Mouse (Mus musculus) heart, postnatal 10 days (tissue): ENCODE results near the gene Pfn2. TPM values are rescaled to one million over a fixed set of nuclear protein-coding genes. Genes with fewer than 3 reads are reported as not detected.
"Not testable (repeated sequence)": the region's sequence is repeated elsewhere in the genome, so short reads cannot be mapped to it uniquely, and the experiment has no call there.

ENCODE experiments used
- DNase-seq, 2 experiments: peaks; one replicate each; pipeline ENCODE4 v3.0.0; 2021
- intact Hi-C: fragments of 180-260 bp; cut with DNase I; formaldehyde crosslinking; loops from one replicate; pipeline ENCODE4 v1.15.1; 2025
- total RNA-seq, 2 experiments: library from RNA; stranded (reverse); gene quantifications; 2 replicates each; pipeline ENCODE4 v1.2.3; 2021

The Pfn2 gene
- total RNA-seq, result 10 to 100 TPM; 30.1 to 35.2 TPM

GRCm38 (mm10) chr3:57847760-57848185, at the start of gene Pfn2:
Gene Pfn2, minus strand, starts transcription at chr3:57848079.
- intact Hi-C loops, result loop anchor here (5.0 kb wide), 3 partner anchors 110 to 680 kb away; partner anchors contain the start of genes Eif2a, Rnf13 and Serp1
- DNase-seq, result peak; percentile 80 to 83

GRCm38 (mm10) chr3:57882945-57883344, 35.1 kb upstream of the Pfn2 start:
- intact Hi-C loops, result no loop called here
- no peak for DNase-seq

GRCm38 (mm10) chr3:57846912-57847759, 743 bp downstream of the Pfn2 start:
- intact Hi-C loops, result loop anchor here (5.0 kb wide), 3 partner anchors 110 to 680 kb away; partner anchors contain the start of genes Eif2a, Rnf13 and Serp1
- DNase-seq, result peak; percentile 66 to 68

GRCm38 (mm10) chr3:57846662-57846911, 1.3 kb downstream of the Pfn2 start:
- intact Hi-C loops, result loop anchor here (5.0 kb wide), 3 partner anchors 109 to 681 kb away; partner anchors contain the start of genes Eif2a, Rnf13 and Serp1
- DNase-seq, result no peak

- DNase-seq, result peak; percentile 24 to 34
- intact Hi-C loops, result loop anchor here (5.0 kb wide), 3 partner anchors 109 to 681 kb away; partner anchors contain the start of genes Eif2a, Rnf13 and Serp1
Measured at GRCm38 (mm10) chr3:57845786-57846661, 1.9 kb downstream of the Pfn2 start.

GRCm38 (mm10) chr3:57843775-57844174, 4.1 kb downstream of the Pfn2 start:
- intact Hi-C loops, result loop anchor here (1.0 to 5.0 kb wide), 2 partner anchors 279 to 649 kb away; no protein-coding TSS in a partner anchor
- DNase-seq, result peak in 1 of 2 experiments; percentile 18

GRCm38 (mm10) chr3:57836911-57837310, 11.0 kb downstream of the Pfn2 start:
- intact Hi-C loops, result no loop called here

GRCm38 (mm10) chr3:57833585-57833984, 14.3 kb downstream of the Pfn2 start:
- DNase-seq, result no peak
- intact Hi-C loops, result no loop called here

More at GRCm38 (mm10) chr3:57836911-57837310, 11.0 kb downstream of the Pfn2 start:
- DNase-seq, result no peak

- intact Hi-C loops, result no loop called here
- no peak for DNase-seq
Measured at GRCm38 (mm10) chr3:57825866-57826265, 22.0 kb downstream of the Pfn2 start.

GRCm38 (mm10) chr3:57815447-57815846, 32.4 kb downstream of the Pfn2 start:
- intact Hi-C loops, result loop anchor here (2.0 to 10.0 kb wide), 2 partner anchors 149 to 341 kb away; no protein-coding TSS in a partner anchor
- DNase-seq, result peak; percentile 21 to 43

GRCm38 (mm10) chr3:57795071-57795470, 52.8 kb downstream of the Pfn2 start:
- intact Hi-C loops, result not testable (repeated sequence)
- DNase-seq, result peak in 1 of 2 experiments; percentile 13

Other genes with a start within 250 kb of the Pfn2 start
- gene Commd2, start 196.4 kb downstream of the Pfn2 start, total RNA-seq, result 10 to 100 TPM; 17.9 to 19.9 TPM
- not detected for gene Ankub1, start 155.3 kb downstream of the Pfn2 start, total RNA-seq
- 10 to 100 TPM; 42.0 to 51.5 TPM for gene Rnf13, start 112.0 kb downstream of the Pfn2 start, total RNA-seq